Mouse (Mus musculus): ENCODE data around the gene Mto1. TPM values are rescaled to one million over a fixed set of nuclear protein-coding genes. Genes with fewer than 3 reads are reported as not detected.
A peak's percentile ranks its signal among the peaks of the same experiment; 100 is the strongest.
"Not testable (repeated sequence)": the region's sequence is repeated elsewhere in the genome, so short reads cannot be mapped to it uniquely, and the experiment has no call there.

Mto1 gene
- polyA plus RNA-seq, 1 experiment from 2014 or later = 23.8 TPM

DNA sequence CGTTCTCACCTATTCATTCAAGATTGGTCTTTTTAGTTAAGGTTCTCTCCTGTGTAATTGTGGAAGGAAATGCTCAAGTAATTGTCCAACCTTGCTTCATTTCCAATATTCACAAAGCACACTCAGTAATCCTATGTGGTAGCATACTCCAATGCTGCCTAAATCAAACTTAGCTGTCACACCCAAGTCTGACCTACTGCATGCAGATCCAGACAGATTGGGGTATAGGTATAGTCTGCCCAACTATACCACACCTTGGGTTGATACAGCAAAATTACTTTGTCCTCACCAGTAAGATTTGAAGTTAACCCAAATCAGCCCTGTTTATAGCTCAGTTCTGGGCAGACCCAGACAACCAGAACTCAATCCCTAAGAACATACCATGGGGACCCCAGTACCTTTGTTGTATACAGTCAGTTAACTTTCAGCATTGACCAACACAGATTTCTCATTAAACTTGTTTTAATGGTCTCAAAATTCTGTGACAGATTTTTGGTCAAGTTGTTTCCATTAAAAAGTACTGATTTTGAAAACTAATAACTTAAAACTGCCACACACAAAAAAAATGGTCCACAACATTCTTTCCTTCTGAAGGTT lies 30.1 kb downstream of the Mto1 start:
- H3K4me1 ChIP-seq = peaks cover 17% of the 10 kb centered on the region
- H3K9me3 ChIP-seq; H3K27me3 ChIP-seq (replicated peaks; ENCODE audit: low read depth, poor library complexity, severe bottlenecking); DNase-seq (ENCODE audit: low spot score); H3K27ac ChIP-seq (replicated peaks): not testable (repeated sequence)
- H3K4me3 ChIP-seq = peak overlapping the region; percentile 26; the same call in 1 of the 2 replicates
- 46% methylated on average over 1 of the region's 1 CpGs for WGBS
- H3K36me3 ChIP-seq (replicated peaks) = peaks cover 67% of the 10 kb centered on the region

DNA sequence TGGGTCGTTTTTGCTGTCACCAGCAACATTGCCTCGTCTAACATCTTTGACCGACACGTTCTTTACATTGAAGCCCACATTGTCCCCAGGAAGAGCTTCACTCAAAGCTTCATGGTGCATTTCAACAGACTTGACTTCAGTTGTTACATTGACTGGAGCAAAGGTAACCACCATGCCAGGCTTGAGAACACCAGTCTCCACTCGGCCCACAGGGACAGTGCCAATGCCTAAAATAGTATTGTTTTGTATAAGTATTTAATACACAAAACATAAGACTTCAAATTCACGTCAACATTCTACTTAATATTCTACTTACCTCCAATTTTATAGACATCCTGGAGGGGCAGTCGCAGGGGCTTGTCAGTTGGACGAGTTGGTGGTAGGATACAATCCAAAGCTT lies 31.3 kb downstream of the Mto1 start:
- H3K36me3 ChIP-seq (replicated peaks) = peaks cover 55% of the 10 kb centered on the region

DNA sequence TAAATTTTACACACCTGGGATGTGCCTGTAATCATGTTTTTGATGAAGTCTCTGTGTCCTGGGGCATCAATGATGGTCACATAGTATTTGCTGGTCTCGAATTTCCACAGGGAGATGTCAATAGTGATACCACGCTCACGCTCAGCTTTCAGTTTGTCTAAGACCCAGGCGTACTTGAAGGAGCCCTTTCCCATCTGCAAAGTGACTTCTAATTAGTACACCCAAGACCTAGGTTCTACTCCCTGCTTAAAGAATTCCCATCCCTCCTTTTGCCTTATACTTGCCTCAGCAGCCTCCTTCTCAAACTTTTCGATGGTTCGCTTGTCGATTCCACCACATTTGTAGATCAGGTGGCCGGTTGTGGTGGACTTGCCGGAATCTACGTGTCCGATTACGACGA lies 32.2 kb downstream of the Mto1 start:
- H3K4me1 ChIP-seq = peaks cover 17% of the 10 kb centered on the region
- H3K9me3 ChIP-seq; H3K27me3 ChIP-seq (replicated peaks; ENCODE audit: low read depth, poor library complexity, severe bottlenecking); DNase-seq (ENCODE audit: low spot score): not testable (repeated sequence)
- H3K27ac ChIP-seq (replicated peaks) = peak overlapping the region; percentile 96
- peak overlapping the region; percentile 78 for H3K4me3 ChIP-seq
- under 1% methylated on average over 13 of the region's 13 CpGs for WGBS
- H3K36me3 ChIP-seq (replicated peaks) = peaks cover 52% of the 10 kb centered on the region

More for the DNA sequence above, 31.3 kb downstream of the Mto1 start:
- H3K4me1 ChIP-seq = peaks cover 17% of the 10 kb centered on the region
- H3K9me3 ChIP-seq; H3K27me3 ChIP-seq (replicated peaks; ENCODE audit: low read depth, poor library complexity, severe bottlenecking); H3K27ac ChIP-seq (replicated peaks); DNase-seq (ENCODE audit: low spot score): not testable (repeated sequence)
- H3K4me3 ChIP-seq = peak overlapping the region; percentile 78
- 33% methylated on average over 8 of the region's 8 CpGs for WGBS

DNA sequence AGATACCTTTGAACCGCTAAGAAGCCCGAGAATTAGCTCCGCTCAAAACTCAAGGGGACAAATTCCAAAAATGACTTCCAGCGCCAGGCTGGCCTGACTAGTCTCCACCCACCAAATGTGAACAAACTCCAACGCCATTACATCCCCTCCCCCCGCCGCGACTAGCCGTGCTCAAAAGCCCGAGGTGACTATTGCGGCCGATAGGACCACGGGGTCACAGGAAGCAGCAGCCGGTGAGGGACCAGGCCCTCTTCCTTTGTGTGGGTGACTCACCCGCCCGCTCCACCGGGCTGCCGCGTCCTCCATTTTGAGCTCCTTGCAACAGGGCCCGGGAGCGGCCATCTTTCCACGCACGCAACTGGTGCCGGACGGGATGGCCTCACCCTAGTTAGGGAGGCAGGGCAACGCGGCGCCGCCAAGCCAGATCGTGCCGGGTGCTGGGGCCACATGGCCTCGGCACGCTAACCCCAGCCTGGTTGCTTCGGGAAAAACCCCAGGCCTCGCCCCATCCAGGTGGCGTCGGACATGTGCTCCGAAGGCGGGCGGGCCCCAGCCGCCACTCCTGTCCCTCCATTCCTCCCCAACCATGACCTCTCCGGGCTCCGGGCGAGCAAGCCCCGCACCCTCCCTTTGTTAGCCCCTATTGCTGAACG lies 32.8 kb downstream of the Mto1 start:
- Histone ChIP-seq H3K27ac (replicated peaks) (peak overlapping the region; percentile 96), H3K36me3 (replicated peaks) (peaks cover 48% of the 10 kb centered on the region), H3K9me3 (no peaks in the 10 kb centered on the region), H3K4me3 (peak overlapping the region; percentile 78), H3K27me3 (replicated peaks; ENCODE audit: low read depth, poor library complexity, severe bottlenecking) (no peaks in the 10 kb centered on the region), H3K4me1 (peaks cover 17% of the 10 kb centered on the region)
- DNase-seq (ENCODE audit: low spot score) = peak; percentile 84
- under 1% methylated on average over 46 of the region's 46 CpGs for WGBS

DNA sequence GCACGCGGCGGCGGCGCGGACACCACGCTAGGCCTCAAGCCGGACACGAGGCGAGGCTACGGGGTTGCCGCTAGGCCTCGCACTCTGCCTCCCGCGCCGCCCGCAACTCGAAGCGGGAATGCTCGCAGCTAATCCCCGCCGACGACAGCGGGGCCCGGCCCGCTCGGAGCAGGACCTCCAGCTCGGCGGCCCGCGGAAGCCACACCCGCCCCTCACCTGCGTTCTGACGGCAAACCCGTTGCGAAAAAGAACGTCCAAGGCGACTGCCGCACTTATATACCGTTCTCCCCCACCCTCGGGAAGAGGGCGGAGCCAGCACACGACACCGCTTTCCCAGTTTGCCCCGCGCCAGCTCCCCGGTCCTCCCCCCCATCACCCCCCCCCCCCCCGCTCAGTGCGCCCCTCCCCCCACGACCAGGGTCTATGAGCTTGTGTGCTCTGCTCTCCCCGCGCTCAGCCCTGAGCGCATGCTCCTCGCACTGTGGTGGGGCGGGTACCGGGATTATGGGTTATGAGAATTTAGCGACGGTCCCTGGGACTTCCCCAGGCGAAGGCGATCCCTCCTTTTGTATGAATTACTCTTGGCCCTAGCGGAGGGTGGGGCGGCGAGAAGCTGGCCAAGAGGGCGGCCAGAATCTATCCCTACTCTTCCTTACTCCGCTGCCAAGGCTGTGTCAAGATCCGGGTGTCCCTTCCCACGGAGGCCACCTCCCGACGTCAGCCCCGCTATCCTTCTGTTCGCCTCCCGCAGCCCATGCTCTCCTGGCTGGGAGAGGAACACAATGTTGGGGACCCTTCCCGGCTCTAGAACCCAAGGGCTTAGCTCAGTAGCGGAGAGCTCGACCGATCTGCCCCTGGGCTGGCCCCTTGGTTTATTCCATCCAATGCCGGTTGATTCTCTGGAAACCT lies 33.7 kb downstream of the Mto1 start:
- peak overlapping the region; percentile 78 for H3K4me3 ChIP-seq
- under 1% methylated on average over 75 of the region's 77 CpGs for WGBS
- DNase-seq (ENCODE audit: low spot score) = peak; percentile 99

DNA sequence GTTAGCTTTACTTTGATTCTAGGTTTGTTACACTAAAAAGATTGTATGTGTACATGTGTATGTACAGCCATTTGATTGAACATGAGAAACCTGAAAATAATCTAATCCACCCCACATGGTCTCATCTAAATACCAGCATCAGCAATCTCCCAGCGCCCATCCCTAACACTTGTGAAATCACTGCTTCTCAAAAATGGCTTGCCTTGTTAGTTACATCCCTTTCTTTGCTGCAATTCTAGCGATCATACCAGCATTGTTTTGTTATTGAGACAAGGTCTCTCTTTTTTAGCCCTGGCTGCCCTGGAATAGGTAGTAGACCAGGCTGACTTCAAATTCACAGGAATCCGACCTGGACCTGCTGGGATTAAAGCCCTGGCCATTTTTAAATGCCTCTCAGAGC lies 34.4 kb downstream of the Mto1 start:
- H3K4me1 ChIP-seq = peaks cover 17% of the 10 kb centered on the region
- WGBS = 9% methylated on average over 3 of the region's 3 CpGs
- no peaks in the 10 kb centered on the region for H3K27me3 ChIP-seq (replicated peaks; ENCODE audit: low read depth, poor library complexity, severe bottlenecking)
- DNase-seq (ENCODE audit: low spot score) = no peak
- H3K36me3 ChIP-seq (replicated peaks) = peaks cover 34% of the 10 kb centered on the region
- H3K27ac ChIP-seq (replicated peaks) = peak overlapping the region; percentile 96
- H3K4me3 ChIP-seq = peak overlapping the region; percentile 78
- no peaks in the 10 kb centered on the region for H3K9me3 ChIP-seq

More for the DNA sequence above, 33.7 kb downstream of the Mto1 start:
- Histone ChIP-seq H3K27ac (replicated peaks) (peak overlapping the region; percentile 96), H3K4me1 (peaks cover 17% of the 10 kb centered on the region), H3K9me3 (no peaks in the 10 kb centered on the region), H3K27me3 (replicated peaks; ENCODE audit: low read depth, poor library complexity, severe bottlenecking) (no peaks in the 10 kb centered on the region), H3K36me3 (replicated peaks) (peaks cover 41% of the 10 kb centered on the region)

DNA sequence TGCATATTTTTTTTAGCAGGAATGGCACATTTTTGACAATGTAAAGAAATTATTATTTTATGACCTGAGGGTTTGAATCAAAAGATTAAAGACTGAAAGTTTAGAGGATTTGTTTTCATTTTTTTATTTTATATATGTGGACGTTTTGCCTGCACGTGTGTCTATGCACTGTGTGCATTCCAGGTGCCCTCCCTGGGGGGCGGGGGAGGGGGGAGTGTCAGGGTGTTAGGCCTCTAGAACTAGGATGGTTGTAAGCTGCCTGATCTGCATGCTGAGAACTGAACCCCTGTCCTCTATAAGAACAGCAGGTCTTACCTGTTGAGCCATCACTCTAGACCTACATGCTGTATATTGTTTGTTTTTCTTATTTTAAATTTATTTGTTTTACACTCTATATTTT lies 36.7 kb downstream of the Mto1 start:
- Histone ChIP-seq H3K27me3 (replicated peaks; ENCODE audit: low read depth, poor library complexity, severe bottlenecking) (no peaks in the 10 kb centered on the region), H3K36me3 (replicated peaks) (peaks cover 13% of the 10 kb centered on the region), H3K9me3 (no peaks in the 10 kb centered on the region), H3K4me1 (peaks cover 17% of the 10 kb centered on the region), H3K27ac (replicated peaks) (no peak overlapping the region), H3K4me3 (no peak overlapping the region)
- no peak for DNase-seq (ENCODE audit: low spot score)
- 73% methylated on average over 3 of the region's 3 CpGs for WGBS

DNA sequence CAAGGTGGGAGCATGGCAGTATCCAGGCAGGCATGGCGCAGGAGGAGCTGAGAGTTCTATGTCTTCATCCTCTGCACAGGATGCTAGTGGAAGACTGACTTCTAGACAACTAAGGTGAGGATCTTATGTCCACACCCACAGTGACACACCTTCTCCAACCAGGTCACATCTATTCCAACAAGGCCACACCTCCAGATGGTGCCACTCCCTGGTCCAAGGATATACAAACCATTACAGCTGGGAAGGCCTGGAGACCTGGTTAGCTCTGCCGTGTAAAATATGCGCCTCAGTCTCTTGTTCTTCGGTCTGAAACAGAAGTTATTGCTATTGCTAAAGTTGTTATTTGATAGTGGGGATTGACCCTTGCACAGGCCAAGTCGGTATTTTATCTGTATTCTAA lies 40.0 kb downstream of the Mto1 start:
- H3K9me3 ChIP-seq; H3K27me3 ChIP-seq (replicated peaks; ENCODE audit: low read depth, poor library complexity, severe bottlenecking); DNase-seq (ENCODE audit: low spot score); H3K4me3 ChIP-seq; H3K4me1 ChIP-seq; H3K36me3 ChIP-seq (replicated peaks); H3K27ac ChIP-seq (replicated peaks): not testable (repeated sequence)
- 92% methylated on average over 5 of the region's 5 CpGs for WGBS

DNA sequence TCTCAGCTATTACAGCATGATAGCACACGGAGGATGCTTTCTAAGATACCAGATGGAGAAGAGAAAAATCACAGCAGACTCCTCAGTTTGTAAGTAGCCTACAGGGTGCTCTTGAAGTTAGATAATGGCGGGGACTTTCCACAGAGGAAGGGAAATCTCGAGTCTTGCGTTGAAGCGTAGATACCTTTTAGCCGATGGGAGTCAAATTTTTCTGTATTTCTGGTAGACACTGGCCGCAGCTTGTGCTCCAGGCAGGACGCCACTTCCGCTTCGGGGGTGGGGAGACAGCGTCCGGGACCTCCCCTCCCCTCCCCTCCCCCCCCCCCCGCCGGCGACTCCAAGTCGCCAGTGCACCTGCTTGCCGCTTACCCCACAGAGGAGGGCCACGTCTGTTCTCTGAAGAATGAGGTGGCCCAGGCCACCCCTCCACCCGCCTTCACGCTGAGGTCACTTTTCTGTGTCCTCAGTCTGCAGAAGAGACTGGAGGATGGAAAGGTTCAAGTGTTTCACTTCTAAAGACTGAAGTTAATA lies 40.9 kb downstream of the Mto1 start, which contains the start of gene Eef1a1:
Gene Eef1a1 (minus strand): TSS at position 262 of the 531 bp plus-strand sequence.
- no peaks in the 10 kb centered on the region for H3K9me3 ChIP-seq
- peaks cover 10% of the 10 kb centered on the region for H3K4me1 ChIP-seq
- 5% methylated on average over 19 of the region's 20 CpGs for WGBS
- H3K4me3 ChIP-seq = peak within 1 kb of the TSS; percentile 57
- no peaks in the 10 kb centered on the region for H3K27me3 ChIP-seq (replicated peaks; ENCODE audit: low read depth, poor library complexity, severe bottlenecking)
- peak; percentile 69 for DNase-seq (ENCODE audit: low spot score)
- no peaks in the 10 kb centered on the region for H3K36me3 ChIP-seq (replicated peaks)
- H3K27ac ChIP-seq (replicated peaks) = peak within 1 kb of the TSS; percentile 80

DNA sequence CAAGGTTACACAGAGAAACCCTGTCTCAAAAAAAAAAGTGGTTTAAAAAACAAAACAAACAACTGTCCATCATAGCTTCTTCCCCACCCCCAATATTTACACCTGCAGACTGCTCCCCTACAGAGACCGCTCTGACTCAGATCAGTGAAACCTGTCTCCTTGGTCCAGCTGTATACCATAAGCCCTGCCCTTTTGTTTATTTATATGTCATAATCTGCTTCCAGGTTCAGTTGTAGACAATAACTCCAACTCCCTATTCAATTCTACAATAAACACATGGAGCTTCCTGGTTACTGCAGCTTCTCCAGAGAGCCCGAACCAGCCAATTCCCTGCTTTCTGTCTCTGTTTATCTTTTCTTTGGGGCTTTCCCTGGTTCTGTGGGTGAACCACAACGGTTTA lies 43.2 kb downstream of the Mto1 start:
- Histone ChIP-seq H3K36me3 (replicated peaks) (no peaks in the 10 kb centered on the region), H3K4me3 (no peak overlapping the region), H3K4me1 (peaks cover 10% of the 10 kb centered on the region), H3K27me3 (replicated peaks; ENCODE audit: low read depth, poor library complexity, severe bottlenecking) (no peaks in the 10 kb centered on the region), H3K9me3 (no peaks in the 10 kb centered on the region), H3K27ac (replicated peaks) (no peak overlapping the region)
- no peak for DNase-seq (ENCODE audit: low spot score)
- WGBS = 84% methylated on average over 3 of the region's 3 CpGs

DNA sequence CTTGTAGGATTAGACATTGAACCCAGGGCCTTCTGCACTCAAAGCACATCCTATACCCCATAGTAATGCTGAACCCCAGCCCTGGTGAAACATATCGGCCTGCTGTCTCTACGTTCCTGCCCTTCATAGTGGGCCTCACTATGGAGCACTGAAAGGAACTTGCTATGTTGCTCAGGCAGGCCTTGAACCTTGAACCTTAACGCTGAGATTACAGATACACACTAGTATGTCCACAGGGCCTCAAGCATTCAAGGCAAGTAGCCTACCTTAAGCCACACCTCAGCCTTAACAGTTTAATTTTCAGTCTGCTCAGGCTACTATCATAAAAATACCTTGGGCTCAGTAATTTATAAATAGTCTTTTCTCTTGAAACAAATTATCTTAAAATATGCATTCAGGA lies 44.2 kb downstream of the Mto1 start:
- Histone ChIP-seq H3K4me1 (peaks cover 10% of the 10 kb centered on the region), H3K27me3 (replicated peaks; ENCODE audit: low read depth, poor library complexity, severe bottlenecking) (no peaks in the 10 kb centered on the region), H3K27ac (replicated peaks) (no peak overlapping the region), H3K9me3 (no peaks in the 10 kb centered on the region), H3K4me3 (no peak overlapping the region), H3K36me3 (replicated peaks) (no peaks in the 10 kb centered on the region)
- 92% methylated on average over 3 of the region's 3 CpGs for WGBS
- DNase-seq (ENCODE audit: low spot score) = no peak

DNA sequence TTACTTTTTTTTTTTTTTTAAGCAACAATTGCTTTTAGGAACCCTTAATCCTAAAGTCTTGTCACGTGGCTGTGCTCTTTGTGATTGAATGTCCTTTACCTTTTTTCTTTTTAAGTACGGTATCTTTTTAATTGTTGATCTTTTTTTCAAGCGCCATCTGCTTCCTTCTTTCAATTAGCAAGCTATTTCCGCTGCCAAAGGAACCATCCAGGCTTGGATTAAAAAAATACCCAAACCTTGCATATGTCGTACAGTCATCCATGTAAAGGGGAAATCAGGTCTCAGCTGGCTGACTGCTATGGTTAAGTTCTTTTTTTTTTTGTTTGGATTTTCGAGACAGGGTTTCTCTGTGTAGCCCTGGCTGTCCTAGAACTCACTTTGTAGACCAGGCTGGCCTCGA lies 45.2 kb downstream of the Mto1 start:
- Histone ChIP-seq H3K27me3 (replicated peaks; ENCODE audit: low read depth, poor library complexity, severe bottlenecking) (no peaks in the 10 kb centered on the region), H3K36me3 (replicated peaks) (no peaks in the 10 kb centered on the region), H3K27ac (replicated peaks) (no peak overlapping the region), H3K9me3 (no peaks in the 10 kb centered on the region), H3K4me1 (peaks cover 10% of the 10 kb centered on the region), H3K4me3 (no peak overlapping the region)
- DNase-seq (ENCODE audit: low spot score) = no peak
- WGBS = 92% methylated on average over 7 of the region's 7 CpGs
